ENCODE assay signal across 8 mouse cellular contexts in genomic region chr17:56117251-56117710, GRCm38 (mm10). TPM values are rescaled to one million over a fixed set of nuclear protein-coding genes. Genes with fewer than 3 reads are reported as not detected.
A peak's percentile ranks its signal among the peaks of the same experiment; 100 is the strongest.
DNase-seq lines count a peak whose midpoint lies in the region; ATAC-seq lines count a peak whose summit lies in the region.

Gene Plin5 (minus strand): TSS chr17:56117596.

- ATAC-seq in embryonic facial prominence, embryonic 12.5 days (ENCODE audit: insufficient number of reproducible peaks, insufficient read depth, low FRiP score, low TSS enrichment), result no peak
- ATAC-seq in neural tube, embryonic 15.5 days (ENCODE audit: low FRiP score), result peak; percentile 58

- under 1% methylated on average over 27 of the region's 27 CpGs for WGBS in embryonic facial prominence, embryonic 12.5 days
- 1% methylated on average over 27 of the region's 27 CpGs for WGBS in heart, embryonic 10.5 days
- WGBS in neural tube, embryonic 15.5 days, result 1% methylated on average over 26 of the region's 27 CpGs

- peaks cover 59% of the 10 kb centered on the region for H3K27me3 ChIP-seq in embryonic facial prominence, embryonic 12.5 days
- H3K27me3 ChIP-seq in heart, embryonic 10.5 days (ENCODE audit: insufficient read depth, poor library complexity, severe bottlenecking), result peaks cover 71% of the 10 kb centered on the region
- H3K27me3 ChIP-seq in neural tube, embryonic 15.5 days (replicated peaks), result peaks cover 59% of the 10 kb centered on the region

- H3K9me3 ChIP-seq in embryonic facial prominence, embryonic 12.5 days, result peaks cover 3% of the 10 kb centered on the region
- H3K9me3 ChIP-seq in heart, embryonic 10.5 days, result peaks cover 2% of the 10 kb centered on the region
- H3K9me3 ChIP-seq in neural tube, embryonic 15.5 days (replicated peaks), result peaks cover 3% of the 10 kb centered on the region; the same call in 1 of the 2 replicates

- no peaks in the 10 kb centered on the region; the same call in 1 of the 2 replicates for H3K36me3 ChIP-seq in embryonic facial prominence, embryonic 12.5 days
- no peaks in the 10 kb centered on the region for H3K36me3 ChIP-seq in heart, embryonic 10.5 days
- H3K36me3 ChIP-seq in neural tube, embryonic 15.5 days, result peaks cover under 1% of the 10 kb centered on the region; the same call in 1 of the 2 replicates

- peaks cover 17% of the 10 kb centered on the region for H3K4me1 ChIP-seq in embryonic facial prominence, embryonic 12.5 days
- H3K4me1 ChIP-seq in heart, embryonic 10.5 days, result peaks cover 24% of the 10 kb centered on the region
- peaks cover 14% of the 10 kb centered on the region for H3K4me1 ChIP-seq in neural tube, embryonic 15.5 days

- DNase-seq in thymus, postnatal 4 days, result peak; percentile 54
- DNase-seq in thymus, adult 18-20 months, result no peak
- peak; percentile 88 for DNase-seq in heart, embryonic 10.5 days (ENCODE audit: low spot score)
- DNase-seq in kidney, adult 18-20 months, result peak; percentile 81
- peak; percentile 66 to 76 for DNase-seq in lung, adult 18-20 months
- no peak for DNase-seq in ovary, postnatal 14 days (ENCODE audit: low spot score)

- H3K4me2 ChIP-seq in embryonic facial prominence, embryonic 12.5 days (replicated peaks), result peak within 1 kb of the TSS; percentile 49
- H3K4me2 ChIP-seq in neural tube, embryonic 15.5 days, result peak within 1 kb of the TSS; percentile 65

- peak within 1 kb of the TSS; percentile 26 for H3K4me3 ChIP-seq in embryonic facial prominence, embryonic 12.5 days
- H3K4me3 ChIP-seq in heart, embryonic 10.5 days, result peak within 1 kb of the TSS; percentile 54
- H3K4me3 ChIP-seq in neural tube, embryonic 15.5 days (replicated peaks), result peak within 1 kb of the TSS; percentile 36

- no peak within 1 kb of the TSS for H3K9ac ChIP-seq in embryonic facial prominence, embryonic 12.5 days
- H3K9ac ChIP-seq in neural tube, embryonic 15.5 days (replicated peaks), result 0 out of 2 replicates have a peak within 1 kb of the TSS, but pooled peaks have one; percentile 17

- H3K27ac ChIP-seq in embryonic facial prominence, embryonic 12.5 days, result no peak within 1 kb of the TSS
- H3K27ac ChIP-seq in heart, embryonic 10.5 days, result no peak within 1 kb of the TSS
- H3K27ac ChIP-seq in neural tube, embryonic 15.5 days (replicated peaks), result no peak within 1 kb of the TSS

RNA-seq across cellular contexts. Expression of gene Plin5, which starts in this region (rescaled TPM):
- 0.15 and 0.29 TPM in 2 replicates for polyA plus RNA-seq in embryonic facial prominence, embryonic 12.5 days (2016; fragmentation: Nextera tagmentation; extraction: Ambion mirVana)
- 0.18 and 0.46 TPM in 2 replicates for polyA plus RNA-seq in heart, embryonic 10.5 days (2016; fragmentation: Nextera tagmentation; extraction: Ambion mirVana)
- 2.4 and 2.7 TPM in 2 replicates for polyA plus RNA-seq in neural tube, embryonic 15.5 days (2015; fragmentation: Nextera tagmentation; extraction: Ambion mirVana)

Comparison
In these comparisons a context has a peak if more than half of its experiments do, and no peak if none do; other contexts are left out.
1. DNase-seq: peak in thymus, postnatal 4 days (single experiment), kidney, adult 18-20 months (single experiment) and lung, adult 18-20 months (2 of 2); none in thymus, adult 18-20 months (0 of 2) and ovary, postnatal 14 days (single experiment).
2. Peak in DNase-seq and H3K4me3 ChIP-seq in heart, embryonic 10.5 days; RNA of the gene not detected or under 1 TPM.
3. Peak in every context shown above with its lines, with median percentiles within 50 percentile points of each other: H3K4me3 ChIP-seq.